Mouse (Mus musculus) heart, adult 2 months (tissue): ENCODE measurements around the gene Gprasp2.
A peak's percentile ranks its signal among the peaks of the same experiment; 100 is the strongest.
"Not testable (repeated sequence)": the region's sequence is repeated elsewhere in the genome, so short reads cannot be mapped to it uniquely, and the experiment has no call there.

Experiments
- CTCF ChIP-seq: fragments of 200-600 bp; IDR thresholded peaks from 2 replicates; pipeline ENCODE4 v1.8.1; 2022; ENCODE audit warnings: antibody characterized with exemption, mild to moderate bottlenecking, moderate library complexity
- EP300 ChIP-seq: fragments of 200-500 bp; IDR thresholded peaks from 2 replicates; pipeline ENCODE4 v1.6.1; 2011; ENCODE audit warnings: low read depth, low read length, control low read depth; ENCODE audit not compliant: insufficient read depth

- TF ChIP-seq CTCF: peak; percentile 63
- TF ChIP-seq EP300: not testable (repeated sequence)
Measured at GRCm38 (mm10) chrX:135797212-135797644, 41.6 kb upstream of the Gprasp2 start, which contains the start of gene Bhlhb9.
